Mouse (Mus musculus) heart, adult 8-10 months (tissue): Measurements from ENCODE around the gene 2610318N02Rik. TPM values are rescaled to one million over a fixed set of nuclear protein-coding genes. Genes with fewer than 3 reads are reported as not detected.
A peak's percentile ranks its signal among the peaks of the same experiment; 100 is the strongest.

Source experiments
- DNase-seq: peaks from one replicate; pipeline ENCODE4 v3.0.0; 2022; ENCODE audit warnings: low spot score
- total RNA-seq, 4 experiments: library from RNA; stranded (reverse); gene quantifications; 2 replicates each; pipeline ENCODE4 v1.2.4; 2022

Gene 2610318N02Rik
- total RNA-seq, 4 experiments from 2014 or later = not detected

DNA sequence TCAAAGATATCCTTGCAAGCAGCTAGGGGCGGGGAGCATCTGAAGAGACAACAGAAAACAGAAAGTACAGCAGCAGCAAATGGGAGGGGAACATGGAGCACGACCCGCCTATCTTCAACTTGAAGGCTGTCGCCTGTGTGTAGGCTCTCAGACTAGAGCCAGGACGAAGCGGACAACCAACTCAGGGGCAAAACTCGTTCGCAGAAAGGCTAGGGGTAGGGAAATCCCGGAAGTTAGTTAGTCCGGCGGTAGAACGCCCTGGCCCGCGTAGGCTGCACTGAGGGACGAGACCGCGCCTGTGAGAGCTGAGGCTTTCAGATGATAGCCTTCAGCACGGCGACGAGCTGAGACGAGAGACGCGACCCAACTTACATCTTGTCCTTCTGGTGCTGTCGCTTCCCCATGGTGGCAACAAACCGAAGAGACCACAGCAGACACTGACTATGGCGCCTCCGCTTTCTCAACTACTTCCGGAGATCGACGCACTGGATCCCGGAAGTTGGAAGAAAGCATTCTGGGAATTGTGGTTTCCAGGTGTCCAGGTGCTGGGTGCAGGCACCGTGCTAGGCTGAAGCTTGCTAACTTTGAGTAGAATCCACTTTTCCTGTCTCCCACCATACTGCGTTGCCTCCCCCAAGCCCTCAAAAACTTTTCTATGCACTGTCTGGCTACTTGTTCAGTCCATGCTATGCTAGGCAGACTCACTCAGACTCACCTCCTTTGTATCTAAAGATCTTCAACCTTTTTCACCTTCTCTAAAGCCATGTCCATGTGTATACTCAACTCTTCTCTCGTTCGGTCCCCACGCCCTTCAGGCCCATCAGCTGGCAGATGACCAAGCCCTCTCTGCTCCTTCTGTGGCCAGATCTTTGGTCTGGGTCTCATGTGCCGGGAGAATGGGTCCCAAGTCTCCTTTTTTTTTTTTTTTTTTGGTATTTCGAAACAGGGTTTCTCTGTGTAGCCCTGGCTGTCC is 13.9 kb downstream of the 2610318N02Rik start, which contains the start of gene Ppil2:
Ppil2 (minus strand) TSS at position 487 of the 973 bp plus-strand sequence.
- peak; percentile 80 for DNase-seq

DNA sequence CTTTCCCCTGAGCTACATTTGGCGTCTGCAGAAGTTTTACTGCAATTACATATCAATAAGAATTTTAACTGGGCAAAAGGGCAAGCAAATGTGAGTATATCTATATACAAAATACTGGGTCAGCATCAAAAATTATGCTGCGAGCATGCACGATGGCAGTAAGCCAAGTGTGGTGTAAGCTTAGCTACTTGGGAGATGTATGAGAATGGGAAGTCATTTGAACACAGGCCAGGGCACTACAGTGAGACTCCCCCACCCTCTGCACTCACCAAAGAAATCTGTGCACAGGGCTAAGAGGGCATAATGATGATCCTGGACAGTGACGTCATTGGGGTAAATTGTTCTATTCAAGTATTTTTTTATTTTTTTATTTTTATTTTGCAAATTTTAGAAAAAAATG is 20.4 kb downstream of the 2610318N02Rik start:
- no peak for DNase-seq

GRCm38 (mm10) chr16:17102630-17103220 is 22.2 kb downstream of the 2610318N02Rik start:
- no peak for DNase-seq

DNA sequence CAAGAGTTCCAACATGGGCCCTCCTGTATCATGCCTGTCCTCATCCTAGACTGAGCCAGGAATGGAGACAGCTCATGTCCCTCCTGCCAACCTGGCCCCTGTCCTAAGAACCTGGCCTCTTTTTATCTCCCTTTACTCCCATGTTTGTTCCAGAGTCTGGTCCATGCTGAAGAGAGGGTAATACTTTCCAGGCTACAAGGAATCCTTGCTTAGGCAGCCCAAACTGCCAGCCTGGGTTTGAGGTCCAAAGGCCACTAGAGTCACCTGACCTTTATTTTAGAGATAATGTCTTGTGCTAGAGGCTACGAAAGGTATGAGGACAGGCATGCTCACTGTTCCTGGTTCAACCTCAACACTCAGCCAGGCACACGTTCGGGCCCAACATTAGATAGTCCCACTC is 28.0 kb downstream of the 2610318N02Rik start:
- DNase-seq = no peak

- no peak for DNase-seq
These were observed 36.6 kb downstream of the 2610318N02Rik start for GRCm38 (mm10) chr16:17088346-17088745.

GRCm38 (mm10) chr16:17086669-17087193 is 38.2 kb downstream of the 2610318N02Rik start:
- DNase-seq = no peak

- no peak for DNase-seq
These were observed 38.7 kb downstream of the 2610318N02Rik start for GRCm38 (mm10) chr16:17086241-17086640.

- DNase-seq = peak; percentile 17
These were observed 39.3 kb downstream of the 2610318N02Rik start for GRCm38 (mm10) chr16:17085636-17086035.

- DNase-seq = no peak
These were observed 42.7 kb downstream of the 2610318N02Rik start for GRCm38 (mm10) chr16:17082121-17082792.

GRCm38 (mm10) chr16:17078101-17078500 is 46.9 kb downstream of the 2610318N02Rik start:
- DNase-seq = no peak

GRCm38 (mm10) chr16:17076869-17077268 is 48.1 kb downstream of the 2610318N02Rik start:
- no peak for DNase-seq

DNA sequence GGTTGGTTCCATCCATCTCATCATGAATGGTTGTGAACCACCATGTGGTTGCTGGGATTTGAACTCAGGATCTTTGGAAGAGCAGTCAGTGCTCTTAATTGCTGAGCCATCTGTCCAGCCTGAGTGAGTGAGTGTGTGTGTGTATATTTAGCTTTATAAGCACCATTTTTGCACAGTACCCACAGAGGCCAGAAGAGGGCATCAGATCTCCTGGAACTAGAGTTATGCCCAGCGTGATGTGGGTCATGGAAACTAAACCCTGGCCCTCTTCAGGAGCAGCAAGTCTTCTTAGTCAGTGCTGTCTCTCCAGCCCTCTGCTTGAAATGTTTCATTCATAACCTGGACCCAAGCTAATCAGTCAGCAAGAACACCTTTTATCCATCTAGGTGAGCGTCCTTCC is 48.7 kb downstream of the 2610318N02Rik start:
- DNase-seq = no peak

DNA sequence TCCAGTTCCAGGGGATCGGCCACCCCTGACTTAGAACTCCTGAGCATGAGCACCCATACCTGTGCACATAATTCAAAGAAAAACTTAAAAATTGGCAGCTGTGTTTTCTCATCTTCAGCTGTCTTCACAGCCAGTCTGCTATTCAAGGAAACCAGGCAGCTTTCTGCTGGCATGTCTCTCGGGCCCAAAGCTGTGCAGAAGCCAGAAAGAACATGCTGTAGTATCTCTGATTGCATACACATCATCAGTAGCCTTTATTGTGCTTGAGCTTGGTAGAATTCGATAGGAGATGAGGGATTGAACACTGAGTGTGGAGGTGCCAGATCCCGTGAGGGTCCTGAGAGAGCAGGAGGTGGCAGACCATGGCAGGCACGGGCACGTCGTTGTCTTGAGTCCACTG is 52.0 kb downstream of the 2610318N02Rik start:
- no peak for DNase-seq

DNA sequence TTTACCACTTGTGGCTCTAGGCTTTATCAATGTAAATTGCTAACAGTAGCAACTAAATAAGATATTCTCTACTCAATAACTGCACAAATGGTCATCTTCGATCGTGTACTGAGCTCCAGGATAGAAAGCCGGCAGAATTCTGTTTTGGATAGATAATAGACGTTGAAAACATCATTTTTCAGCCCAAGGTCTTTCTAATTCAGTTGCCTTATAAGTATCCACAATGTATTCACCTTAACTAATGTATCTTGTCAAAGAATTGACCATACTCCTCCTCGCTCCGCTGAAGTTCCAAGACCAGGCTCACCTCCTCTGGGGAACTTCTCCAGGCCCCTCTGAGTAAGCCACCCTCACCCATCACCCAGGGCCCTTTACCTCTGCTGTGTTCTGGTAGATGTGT is 54.3 kb downstream of the 2610318N02Rik start:
- DNase-seq = no peak

GRCm38 (mm10) chr16:17069511-17070443 is 55.2 kb downstream of the 2610318N02Rik start, which contains the start of gene Ypel1:
Gene Ypel1 (plus strand): TSS chr16:17069696.
- peak; percentile 79 for DNase-seq

- no peak for DNase-seq
These were observed 57.4 kb downstream of the 2610318N02Rik start for GRCm38 (mm10) chr16:17067552-17067951.
